Mouse (Mus musculus) left cerebral cortex, postnatal 10 days (tissue): ENCODE results near the gene Idi2. TPM values are rescaled to one million over a fixed set of nuclear protein-coding genes. Genes with fewer than 3 reads are reported as not detected.
A peak's percentile ranks its signal among the peaks of the same experiment; 100 is the strongest.
"Not testable (repeated sequence)": the region's sequence is repeated elsewhere in the genome, so short reads cannot be mapped to it uniquely, and the experiment has no call there.

Source experiments
- DNase-seq, 2 experiments: peaks; one replicate each; pipeline ENCODE4 v3.0.0; 2021 to 2022; ENCODE audit warnings: low spot score in 2 of 2, mixed read lengths in 1 of 2; ENCODE audit errors: extremely low spot score in 1 of 2
- intact Hi-C: fragments of 180-260 bp; cut with DNase I; formaldehyde crosslinking; loops from one replicate; pipeline ENCODE4 v1.15.1; 2025
- microRNA-seq: library from miRNA; unstranded; fragments of <30 nt; microRNA quantifications from one replicate; pipeline ENCODE4 v1.2.0, GENCODE M21; 2022
- total RNA-seq, 2 experiments: library from RNA; stranded (reverse); gene quantifications; 2 replicates each; pipeline ENCODE4 v1.2.3; 2021

Idi2 gene
- total RNA-seq, 2 experiments from 2014 or later: 0.18 TPM; not detected in 1

DNA sequence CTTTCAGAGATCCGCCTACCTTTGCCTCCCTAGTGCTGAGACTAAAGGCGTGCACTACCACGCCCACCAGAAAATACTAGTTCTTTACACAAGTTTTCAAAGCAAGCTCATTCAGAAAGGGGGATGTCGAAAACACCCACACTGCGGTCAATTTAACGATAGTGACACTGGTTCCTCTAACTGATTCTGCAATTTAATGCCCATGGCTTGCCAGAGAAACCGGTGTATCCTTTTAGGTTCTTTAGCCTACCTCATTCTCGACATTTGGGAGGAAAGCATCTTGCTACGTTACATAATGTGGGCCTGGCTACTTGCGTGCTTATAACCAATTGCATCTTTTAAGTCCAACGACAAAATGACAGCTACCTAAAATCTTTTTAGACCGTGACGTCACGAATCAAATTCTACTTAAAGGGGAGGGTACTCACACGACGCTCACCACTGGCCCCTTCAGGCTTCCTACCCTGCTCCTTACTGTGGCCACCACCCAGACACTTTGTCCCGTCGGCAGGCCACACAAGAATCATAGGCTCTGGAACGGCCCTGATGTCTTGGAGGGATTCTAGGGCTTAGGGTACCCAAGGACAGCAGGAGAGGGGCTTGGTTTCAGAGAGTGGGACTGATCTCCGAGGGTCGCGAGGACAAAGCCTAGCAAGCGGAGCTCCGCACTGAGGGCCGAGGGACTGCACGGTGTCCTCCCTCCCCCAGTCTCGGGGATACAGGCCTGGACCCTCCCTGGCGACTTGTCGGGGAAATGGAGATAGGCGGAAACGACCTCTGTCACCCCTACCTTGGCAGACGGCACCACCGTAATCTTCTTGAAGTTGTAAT is 42.7 kb downstream of the Idi2 start:
- intact Hi-C loops: loop anchor here (5.0 kb wide), 1 partner anchor 97 kb away; the partner anchor contains the start of gene Larp4b
- DNase-seq: no peak

GRCm38 (mm10) chr13:8995990-8996786 is 43.5 kb downstream of the Idi2 start, which contains the start of gene Gtpbp4:
TSS of gene Gtpbp4 (minus strand) at chr13:8996083.
- DNase-seq: peak; percentile 97 to 98
- intact Hi-C loops: loop anchor here (5.0 kb wide), 1 partner anchor 96 kb away; the partner anchor contains the start of gene Larp4b

- intact Hi-C loops: loop anchor here (5.0 kb wide), 1 partner anchor 95 kb away; the partner anchor contains the start of gene Larp4b
Observed at GRCm38 (mm10) chr13:8997221-8997620, 44.6 kb downstream of the Idi2 start.

GRCm38 (mm10) chr13:8999464-8999863 is 46.8 kb downstream of the Idi2 start:
- no peak for DNase-seq

More at GRCm38 (mm10) chr13:8997221-8997620, 44.6 kb downstream of the Idi2 start:
- not testable (repeated sequence) for DNase-seq

GRCm38 (mm10) chr13:9003306-9003705 is 50.6 kb downstream of the Idi2 start:
- intact Hi-C loops: no loop called here
- DNase-seq: no peak

More at GRCm38 (mm10) chr13:8999464-8999863, 46.8 kb downstream of the Idi2 start:
- intact Hi-C loops: loop anchor here (5.0 kb wide), 1 partner anchor 93 kb away; the partner anchor contains the start of gene Larp4b

Small RNA genes within 50 kb of the gene (microRNA-seq; reads per million reads assigned to microRNA genes)
- not detected for gene Gm22750

Other genes starting within 250 kb of the Idi2 start
- 10 to 100 TPM; 82.0 to 91.6 TPM for gene Wdr37, start 81.0 kb upstream of the Idi2 start, total RNA-seq
- gene Idi1, start 67.4 kb upstream of the Idi2 start, total RNA-seq: 10 to 100 TPM; 56.5 to 57.7 TPM
- not detected for gene Gm9745, start 4.6 kb upstream of the Idi2 start, total RNA-seq
- gene Gtpbp4, start 43.2 kb downstream of the Idi2 start, total RNA-seq: 10 to 100 TPM; 34.0 to 38.9 TPM
- 100 to 1,000 TPM; 103 TPM for gene Larp4b, start 141.0 kb downstream of the Idi2 start, total RNA-seq